In the genomic region with DNA sequence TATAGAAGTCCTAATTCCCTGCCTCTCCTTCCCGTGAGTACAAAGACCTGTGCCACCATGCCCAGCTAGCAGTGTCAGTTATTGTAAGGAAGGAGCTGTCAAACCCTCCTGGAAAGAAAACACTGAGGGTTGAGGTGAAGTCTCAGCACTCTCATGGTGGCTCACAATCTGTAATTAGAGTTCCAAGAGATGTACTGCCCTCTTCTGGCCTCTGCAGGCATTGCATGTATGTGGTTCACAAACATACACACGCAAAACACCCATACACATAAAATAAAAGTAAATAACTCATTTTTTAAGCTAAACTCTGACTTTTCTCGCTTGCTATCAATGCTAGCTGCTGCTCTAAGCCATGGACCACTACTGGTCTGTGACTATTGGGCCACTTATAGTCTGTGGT, we compare ENCODE assay signal across 8 mouse cellular contexts. TPM values are rescaled to one million over a fixed set of nuclear protein-coding genes. Genes with fewer than 3 reads are reported as not detected.
DNase-seq lines count a peak whose midpoint lies in the region.

No protein-coding gene starts in this region.

- intact Hi-C loops in heart, postnatal 25 days (cut with DNase I), result no loop called here

- 64% methylated on average over 3 of the region's 3 CpGs for WGBS in large intestine, adult 2 months

- peak; percentile 7 to 57 for DNase-seq in heart, adult 18-20 months
- DNase-seq in heart, postnatal 25 days (ENCODE audit: low spot score), result no peak
- DNase-seq in 3T3-L1 (ENCODE audit: low read depth, low spot score), result peak; percentile 63
- DNase-seq in NIH3T3 (ENCODE audit: low read depth), result peak; percentile 65
- DNase-seq in embryo, embryonic 9.5 days (ENCODE audit: extremely low spot score), result peak; percentile 39
- DNase-seq in large intestine, adult 2 months (ENCODE audit: low read depth, low spot score), result peak; percentile 16
- DNase-seq in skeletal muscle tissue, adult 2 months (ENCODE audit: low read depth, low spot score), result peak; percentile 9
- no peak for DNase-seq in frontal cortex, postnatal 25 days (ENCODE audit: low spot score in 2 of 2)

RNA-seq across cellular contexts. Expression of a gene that starts 11.4 kb away (rescaled TPM):
- 10 to 100 TPM; 10.2 to 11.0 TPM for total RNA-seq in heart, adult 18-20 months (2021)
- total RNA-seq in heart, postnatal 25 days (2021), result 10 to 100 TPM; 13.9 to 14.1 TPM
- polyA plus RNA-seq in large intestine, adult 2 months (2012; rRNA removed), result 16.4 and 31.1 TPM in 2 replicates

RNA-seq across cellular contexts. Expression of a gene that starts 36.0 kb away (rescaled TPM):
- total RNA-seq in heart, adult 18-20 months (2021), result 1 to 10 TPM; 4.2 to 5.1 TPM
- 1 to 10 TPM; 5.1 to 5.5 TPM for total RNA-seq in heart, postnatal 25 days (2021)
- 0.11 and 0.22 TPM in 2 replicates for polyA plus RNA-seq in large intestine, adult 2 months (2012; rRNA removed)

RNA-seq across cellular contexts. Expression of a gene that starts 43.9 kb away (rescaled TPM):
- total RNA-seq in heart, adult 18-20 months (2021), result not detected
- total RNA-seq in heart, postnatal 25 days (2021), result not detected
- 1.3 and 1.9 TPM in 2 replicates for polyA plus RNA-seq in large intestine, adult 2 months (2012; rRNA removed)

RNA-seq across cellular contexts. Expression of a gene that starts 44.6 kb away (rescaled TPM):
- 10 to 100 TPM; 19.4 to 20.5 TPM for total RNA-seq in heart, adult 18-20 months (2021)
- 10 to 100 TPM; 12.9 to 14.3 TPM for total RNA-seq in heart, postnatal 25 days (2021)
- polyA plus RNA-seq in large intestine, adult 2 months (2012; rRNA removed), result 2.5 and 3.8 TPM in 2 replicates

Comparison
In these comparisons a context has a peak if more than half of its experiments do, and no peak if none do; other contexts are left out.
1. DNase-seq: peak in heart, adult 18-20 months (2 of 2), 3T3-L1 (single experiment), NIH3T3 (single experiment), embryo, embryonic 9.5 days (single experiment), large intestine, adult 2 months (single experiment) and skeletal muscle tissue, adult 2 months (single experiment); none in heart, postnatal 25 days (single experiment) and frontal cortex, postnatal 25 days (0 of 2).